Mouse (Mus musculus): ENCODE data around the gene Fkbp5.
A peak's percentile ranks its signal among the peaks of the same experiment; 100 is the strongest.
"Not testable (repeated sequence)": the region's sequence is repeated elsewhere in the genome, so short reads cannot be mapped to it uniquely, and the experiment has no call there.

Gene Fkbp5

GRCm38 (mm10) chr17:28517441-28517955 is at the start of gene Fkbp5:
Fkbp5 (minus strand) TSS chr17:28517527.
- no peak for DNase-seq (ENCODE audit: extremely low spot score, low read depth, low spot score)

- DNase-seq (ENCODE audit: extremely low spot score, low read depth, low spot score) = no peak
These were observed 47.9 kb upstream of the Fkbp5 start for GRCm38 (mm10) chr17:28565181-28565580.

DNA sequence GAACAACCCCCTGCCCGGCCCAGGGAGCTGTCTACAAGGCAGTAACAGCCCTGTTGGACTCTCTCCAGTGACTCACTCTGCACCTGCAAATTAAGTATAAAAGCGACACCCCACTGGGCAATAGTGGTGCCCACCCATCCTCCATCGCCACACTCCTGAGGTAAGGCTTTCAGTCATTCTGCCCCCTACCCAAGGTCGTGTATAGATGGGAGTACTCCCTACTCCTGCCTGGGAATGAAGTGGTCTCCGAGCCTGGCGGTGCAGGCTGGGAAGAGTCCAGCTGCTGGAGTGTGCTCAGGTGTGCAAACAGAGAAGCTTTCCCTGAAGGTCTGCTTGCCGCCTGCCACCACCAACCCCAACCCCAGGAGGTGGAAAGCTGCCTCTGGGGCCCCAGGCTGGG is 44.3 kb upstream of the Fkbp5 start:
- no peak for DNase-seq (ENCODE audit: extremely low spot score, low read depth, low spot score)

DNA sequence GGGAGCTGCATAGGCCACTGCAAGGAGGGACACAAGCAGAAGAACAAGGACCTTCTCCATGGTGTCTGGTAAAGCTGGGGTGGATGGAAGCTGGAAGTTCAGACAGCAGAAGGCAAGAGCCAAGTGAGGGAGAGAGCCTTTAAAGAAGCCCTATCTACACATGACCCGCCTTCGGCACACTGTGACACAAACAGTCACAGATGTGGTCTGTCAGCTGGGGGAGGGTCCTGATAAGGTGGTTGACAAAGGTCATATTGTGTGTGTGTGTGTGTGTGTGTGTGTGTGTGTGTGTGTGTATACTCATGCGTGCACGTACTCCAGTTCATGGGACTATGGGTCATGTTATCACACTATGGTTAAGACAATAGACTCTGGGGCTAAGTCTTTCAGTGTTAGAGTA is 43.3 kb upstream of the Fkbp5 start, which contains the start of gene Clps:
Gene Clps, minus strand, starts transcription at position 169 of the 400 bp plus-strand sequence.
- DNase-seq (ENCODE audit: extremely low spot score, low read depth, low spot score) = no peak

- no peak for DNase-seq (ENCODE audit: extremely low spot score, low read depth, low spot score)
These were observed 40.4 kb upstream of the Fkbp5 start for GRCm38 (mm10) chr17:28557772-28558171.

DNA sequence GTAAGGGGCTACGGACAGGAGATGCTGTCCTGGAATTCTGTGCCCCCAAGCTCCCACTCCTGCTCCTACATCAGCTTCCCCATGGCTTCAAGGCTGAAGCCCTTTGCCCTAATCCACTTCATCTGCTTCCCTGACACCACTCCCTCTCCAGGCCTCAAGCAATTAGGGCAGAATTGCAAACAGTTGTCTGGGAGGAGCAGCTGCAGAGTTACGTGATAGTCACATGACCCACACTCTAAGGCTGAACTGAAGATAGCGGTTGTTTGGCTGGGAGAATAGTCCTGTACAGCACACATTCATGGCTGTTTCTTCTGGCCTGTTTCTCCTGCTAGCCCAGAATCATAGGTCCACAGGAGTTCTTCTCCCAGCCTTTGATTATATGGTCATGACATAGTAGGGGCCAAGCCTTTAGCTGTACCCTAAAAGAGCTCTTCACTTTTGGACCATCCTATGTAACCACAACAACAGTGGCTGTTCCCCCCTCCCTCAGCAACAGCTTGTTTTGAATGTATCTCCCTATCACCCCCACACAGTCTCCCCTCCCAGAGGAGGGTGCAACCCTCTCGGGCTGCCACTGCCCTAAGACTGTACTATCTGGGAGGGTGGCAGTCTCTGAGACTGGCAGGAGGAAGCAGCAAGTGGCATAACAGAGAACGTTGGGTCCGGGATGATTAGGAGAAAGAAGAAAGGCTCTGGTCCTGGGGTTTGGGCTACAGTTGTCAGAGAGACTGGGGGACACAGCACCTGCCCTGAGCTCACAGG is 39.5 kb upstream of the Fkbp5 start:
- DNase-seq (ENCODE audit: extremely low spot score, low read depth, low spot score) = no peak

DNA sequence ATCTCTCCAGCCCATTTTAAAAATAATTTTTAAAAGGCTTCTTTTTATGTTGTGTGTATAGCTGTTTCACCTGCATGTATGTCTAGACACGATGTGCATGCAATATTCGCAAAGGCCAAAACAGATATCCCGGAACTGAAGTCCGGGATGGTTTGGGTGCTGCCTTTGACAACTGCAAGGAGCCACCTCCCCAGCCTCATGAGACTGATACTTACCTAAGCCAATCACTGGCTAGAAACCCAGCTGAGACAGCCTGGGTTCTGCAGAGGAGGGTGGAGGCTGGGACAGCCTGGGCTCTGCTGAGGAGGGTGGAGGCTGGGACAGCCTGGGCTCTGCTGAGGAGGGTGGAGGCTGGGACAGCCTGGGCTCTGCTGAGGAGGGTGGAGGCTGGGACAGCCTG is 36.7 kb upstream of the Fkbp5 start:
- DNase-seq (ENCODE audit: extremely low spot score, low read depth, low spot score) = not testable (repeated sequence)

GRCm38 (mm10) chr17:28553040-28553793 is 35.9 kb upstream of the Fkbp5 start:
- DNase-seq (ENCODE audit: extremely low spot score, low read depth, low spot score) = peak; percentile 66

DNA sequence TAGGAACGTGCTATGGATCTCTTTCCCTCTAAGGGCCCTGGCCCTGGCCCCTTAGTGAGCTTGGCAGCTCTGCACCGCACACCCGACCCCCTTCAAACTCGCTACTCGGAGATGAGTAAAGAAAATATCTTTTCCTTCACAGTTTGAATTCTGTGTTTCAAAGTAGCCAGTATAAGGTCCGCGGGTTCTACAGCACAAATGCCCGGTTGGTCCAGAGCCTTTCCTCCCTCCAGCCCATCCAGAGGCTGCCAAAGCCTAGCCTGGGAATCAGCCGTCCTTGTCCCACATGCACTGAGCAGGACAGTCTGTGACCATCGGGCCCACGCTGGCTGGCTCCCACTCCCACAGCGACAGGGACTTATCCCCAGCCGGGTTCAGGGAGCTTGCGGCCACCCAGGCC is 31.8 kb upstream of the Fkbp5 start, which contains the start of gene Clpsl2:
Gene Clpsl2, plus strand, starts transcription at position 301 of the 400 bp plus-strand sequence.
- no peak for DNase-seq (ENCODE audit: extremely low spot score, low read depth, low spot score)

DNA sequence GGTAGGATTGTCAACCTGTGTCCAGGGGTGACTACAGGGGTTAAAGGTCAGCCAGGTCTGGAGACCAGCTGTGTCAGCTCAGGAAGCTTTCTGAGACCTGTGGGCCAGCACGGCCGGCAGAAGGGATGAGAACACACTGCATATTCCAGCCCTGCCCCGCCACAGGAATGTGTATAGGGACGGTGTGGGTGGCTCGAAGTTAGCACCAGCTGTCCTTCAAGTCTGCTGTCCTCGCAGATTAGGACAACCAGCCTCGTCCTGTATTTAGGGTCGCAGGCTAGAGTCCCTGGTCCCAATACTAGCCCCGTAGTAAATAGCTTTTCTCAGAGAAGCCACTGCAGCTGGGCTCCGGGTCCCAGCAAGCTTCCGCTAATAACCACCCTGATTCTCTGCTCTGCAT is 31.2 kb upstream of the Fkbp5 start:
- no peak for DNase-seq (ENCODE audit: extremely low spot score, low read depth, low spot score)

- DNase-seq (ENCODE audit: extremely low spot score, low read depth, low spot score) = no peak
These were observed 29.6 kb upstream of the Fkbp5 start for GRCm38 (mm10) chr17:28546925-28547324.

GRCm38 (mm10) chr17:28537881-28538280 is 20.6 kb upstream of the Fkbp5 start:
- DNase-seq (ENCODE audit: extremely low spot score, low read depth, low spot score) = no peak

- no peak for DNase-seq (ENCODE audit: extremely low spot score, low read depth, low spot score)
These were observed 16.0 kb upstream of the Fkbp5 start for GRCm38 (mm10) chr17:28533327-28533726.

DNA sequence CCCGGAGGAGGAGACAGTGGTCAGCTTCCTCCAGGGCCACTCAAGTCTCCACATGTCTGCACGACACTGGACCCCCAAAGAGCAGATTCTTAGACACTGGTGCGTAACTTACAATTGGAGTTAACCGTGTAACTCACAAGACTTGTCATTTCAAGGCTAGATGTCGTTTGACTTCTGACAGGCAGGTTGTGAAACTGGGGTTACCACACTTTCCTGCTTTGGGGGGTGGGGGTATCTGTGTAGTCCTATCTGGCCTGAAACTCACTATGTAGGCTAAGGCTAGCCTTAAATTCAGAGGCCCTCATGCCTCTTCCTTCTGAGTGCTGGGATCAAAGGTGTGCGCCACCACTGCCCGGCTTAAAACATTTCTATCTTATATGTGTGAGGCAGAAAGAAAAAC is 15.2 kb upstream of the Fkbp5 start:
- no peak for DNase-seq (ENCODE audit: extremely low spot score, low read depth, low spot score)

- no peak for DNase-seq (ENCODE audit: extremely low spot score, low read depth, low spot score)
These were observed 14.6 kb upstream of the Fkbp5 start for GRCm38 (mm10) chr17:28531946-28532345.

DNA sequence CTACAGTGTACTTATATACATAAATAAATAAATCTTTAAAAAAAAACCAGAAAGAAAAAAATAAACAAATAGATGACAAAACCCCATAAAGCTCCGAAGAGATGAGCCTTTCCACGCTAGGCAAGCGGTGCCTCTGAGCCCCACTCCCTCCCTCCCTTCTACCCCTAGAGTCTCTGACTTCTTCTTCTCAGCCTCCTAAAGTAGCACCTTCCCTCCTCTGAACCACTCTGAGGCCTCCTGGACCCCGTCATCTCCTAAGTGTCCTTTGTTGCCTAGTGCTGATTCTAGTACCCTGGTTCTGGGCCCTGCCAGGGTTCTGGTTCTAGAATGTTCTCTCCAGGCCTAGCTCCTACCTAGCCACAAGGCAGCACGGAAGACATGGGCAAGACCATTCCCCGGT is 13.2 kb upstream of the Fkbp5 start, which contains the start of gene Armc12:
Gene Armc12, plus strand, starts transcription at position 301 of the 400 bp plus-strand sequence.
- DNase-seq (ENCODE audit: extremely low spot score, low read depth, low spot score) = no peak

DNA sequence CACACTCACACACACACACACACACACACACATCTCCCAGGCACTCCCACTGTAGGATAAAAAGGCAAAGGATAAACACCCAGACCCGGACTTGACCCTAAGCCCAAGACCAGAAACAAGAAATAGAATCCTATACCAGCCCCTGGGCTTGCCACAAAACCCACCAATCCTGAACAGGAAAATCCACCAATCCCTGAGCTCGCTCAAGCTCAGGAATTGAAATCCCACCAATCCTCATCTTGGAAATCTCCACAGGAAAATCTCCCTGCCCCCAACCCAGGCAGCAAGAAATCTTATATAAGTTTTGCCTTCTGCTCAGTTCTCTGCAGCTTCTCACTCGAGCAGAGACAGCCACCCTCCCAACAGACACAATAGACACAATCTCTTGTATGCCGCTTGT is 11.8 kb upstream of the Fkbp5 start:
- no peak for DNase-seq (ENCODE audit: extremely low spot score, low read depth, low spot score)

DNA sequence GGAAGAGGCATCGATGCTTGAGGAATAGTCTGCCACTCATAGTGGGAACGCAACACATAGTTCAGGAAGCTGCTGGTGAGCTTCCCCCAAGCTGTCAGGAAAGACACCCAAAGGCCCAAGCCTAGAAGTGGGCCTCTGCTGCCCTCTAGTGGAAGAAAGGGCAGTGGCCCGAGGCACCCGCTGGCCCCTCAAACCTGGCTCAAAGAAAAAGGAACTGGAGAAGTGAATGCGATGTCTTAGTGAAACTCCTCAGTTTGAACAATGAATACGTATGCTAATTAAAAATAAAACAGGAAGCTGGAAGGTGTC is 10.7 kb upstream of the Fkbp5 start:
- peak; percentile 69 for DNase-seq (ENCODE audit: extremely low spot score, low read depth, low spot score)

- DNase-seq (ENCODE audit: extremely low spot score, low read depth, low spot score) = no peak
These were observed 10.1 kb upstream of the Fkbp5 start for GRCm38 (mm10) chr17:28527184-28528042.

DNA sequence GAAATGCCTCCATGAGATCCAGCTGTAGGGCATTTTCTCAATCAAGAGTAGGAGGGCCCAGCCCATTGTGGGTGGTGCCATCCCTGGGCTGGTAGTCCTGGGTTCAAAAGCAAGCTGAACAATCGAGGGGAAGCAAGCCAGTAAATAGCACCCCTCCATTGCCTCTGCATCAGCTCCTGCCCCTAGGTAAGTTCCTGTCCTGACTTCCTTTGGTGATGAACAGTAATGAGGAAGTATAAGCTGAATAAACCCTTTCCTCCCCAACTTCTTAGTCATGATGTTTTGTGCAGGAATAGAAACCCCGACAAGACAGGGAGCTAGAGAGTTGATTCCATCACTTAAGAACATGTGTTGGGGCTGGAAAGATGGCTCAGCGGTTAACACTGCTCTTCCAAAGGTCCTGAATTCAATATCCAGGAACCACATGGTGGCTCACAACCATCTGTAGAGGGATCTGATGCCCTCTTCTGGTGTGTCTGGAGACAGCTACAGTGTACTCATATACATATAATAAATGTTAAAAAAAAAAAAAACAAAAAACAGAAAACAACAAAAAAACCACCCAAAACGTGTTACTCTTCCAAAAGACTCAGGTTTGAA is 7.6 kb upstream of the Fkbp5 start:
- no peak for DNase-seq (ENCODE audit: extremely low spot score, low read depth, low spot score)
